Mouse (Mus musculus) midbrain, postnatal 0 days (tissue): Measurements from ENCODE around the gene 1700022I11Rik. TPM values are rescaled to one million over a fixed set of nuclear protein-coding genes. Genes with fewer than 3 reads are reported as not detected.

Source experiments
- ATAC-seq: fragments of 200-750 bp; cut with Nextera tagmentation; 2 replicates; pipeline ENCODE4 v1.8.0; 2017; ENCODE audit warnings: moderate number of reproducible peaks, mild to moderate bottlenecking, moderate TSS enrichment, moderate library complexity; ENCODE audit not compliant: low FRiP score
- DNase-seq: peaks from one replicate; pipeline ENCODE4 v3.0.0-alpha.2; 2015; ENCODE audit warnings: low spot score
- H3K27ac ChIP-seq: fragments of 300-500 bp; sonication (generic); 2 replicates; pipeline ENCODE4 v1.5.1; 2014; ENCODE audit warnings: low read depth, mild to moderate bottlenecking, low read length, mixed read lengths
- H3K27me3 ChIP-seq: fragments of 300-500 bp; sonication (generic); 2 replicates; pipeline ENCODE4 v1.6.1; 2014; ENCODE audit warnings: low read length, control low read depth, mixed read lengths; ENCODE audit not compliant: insufficient read depth
- H3K36me3 ChIP-seq: fragments of 300-500 bp; sonication (generic); 2 replicates; pipeline ENCODE4 v1.6.1; 2014; ENCODE audit warnings: low read length, control low read depth, mixed read lengths; ENCODE audit not compliant: insufficient read depth
- H3K4me1 ChIP-seq: fragments of 300-500 bp; sonication (generic); 2 replicates; pipeline ENCODE4 v1.6.1; 2014; ENCODE audit warnings: mild to moderate bottlenecking, control low read depth, antibody characterized with exemption, low read length, mixed read lengths; ENCODE audit not compliant: insufficient read depth
- H3K4me2 ChIP-seq: fragments of 300-500 bp; sonication (generic); 2 replicates; pipeline ENCODE4 v1.6.1; 2014; ENCODE audit warnings: low read depth, mild to moderate bottlenecking, low read length, mixed read lengths; ENCODE audit not compliant: poor library complexity, severe bottlenecking
- H3K4me3 ChIP-seq: fragments of 300-500 bp; sonication (generic); 2 replicates; pipeline ENCODE4 v1.5.1; 2014; ENCODE audit warnings: low read depth, mild to moderate bottlenecking, low read length, moderate library complexity
- H3K9ac ChIP-seq: fragments of 300-500 bp; sonication (generic); replicated peaks from 2 replicates; pipeline ENCODE4 v1.6.1; 2014; ENCODE audit warnings: mild to moderate bottlenecking, low read length, moderate library complexity, mixed read lengths; ENCODE audit not compliant: poor library complexity, severe bottlenecking
- H3K9me3 ChIP-seq: fragments of 300-500 bp; sonication (generic); 2 replicates; pipeline ENCODE4 v1.6.1; 2016; ENCODE audit warnings: low read length, control low read depth
- CTCF ChIP-seq: IDR thresholded peaks from 2 replicates; pipeline ENCODE4 v1.5.1; 2016; ENCODE audit warnings: antibody characterized with exemption, mild to moderate bottlenecking
- WGBS: fragments of 180-500 bp; shearing (Covaris S2); extraction: QIAGEN DNeasy Blood & Tissue Kit; methylation state at CpG from one replicate; pipeline ENCODE4 v1.1.7; 2014; 5-methylcytosine and 5-hydroxymethylcytosine counted together
- polyA plus RNA-seq: library from polyadenylated mRNA; unstranded; fragments of >200 nt; fragmentation: Nextera tagmentation; extraction: Ambion mirVana; gene quantifications from 2 replicates; pipeline ENCODE4 v1.2.1, GENCODE M21; 2015
- total RNA-seq: library from RNA; depleted of rRNA; stranded (reverse); fragments of >200 nt; gene quantifications from 2 replicates; pipeline ENCODE4 v1.2.3, GENCODE M21; 2014; rRNA removed

Gene 1700022I11Rik
- total RNA-seq = not detected in 2 replicates
- polyA plus RNA-seq = 0.19 and 0.48 TPM in 2 replicates

DNA sequence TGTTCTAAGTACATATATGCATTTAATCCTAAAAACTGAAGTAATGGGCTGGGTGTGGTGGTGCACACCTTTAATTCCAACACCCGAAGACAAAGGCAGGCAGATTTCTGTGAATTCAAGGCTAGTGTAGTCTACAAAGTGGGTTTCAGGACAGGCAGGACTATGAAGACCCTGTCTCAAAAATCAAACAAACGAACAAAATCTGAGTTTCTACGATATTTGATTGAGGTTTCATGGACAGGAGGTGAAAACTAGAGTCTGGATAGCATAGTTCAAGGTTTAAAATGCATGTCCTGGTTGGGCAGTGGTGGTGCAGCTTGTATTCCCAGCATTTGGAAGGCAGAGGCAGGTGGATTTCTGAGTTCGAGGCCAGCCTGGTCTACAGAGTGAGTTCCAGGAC lies at the start of gene 1700022I11Rik:
1700022I11Rik (plus strand) TSS at position 301 of the 400 bp plus-strand sequence.
- Histone ChIP-seq H3K4me1 (no peaks in the 10 kb centered on the region), H3K4me2 (no peak within 1 kb of the TSS), H3K9ac (no peak within 1 kb of the TSS), H3K27me3 (no peaks in the 10 kb centered on the region), H3K27ac (no peak within 1 kb of the TSS), H3K36me3 (no peaks in the 10 kb centered on the region), H3K9me3 (no peaks in the 10 kb centered on the region), H3K4me3 (no peak within 1 kb of the TSS)
- WGBS = 88% methylated on average over 4 of the region's 4 CpGs
- ATAC-seq (no peak), DNase-seq (no peak)
- no peak for TF ChIP-seq CTCF

DNA sequence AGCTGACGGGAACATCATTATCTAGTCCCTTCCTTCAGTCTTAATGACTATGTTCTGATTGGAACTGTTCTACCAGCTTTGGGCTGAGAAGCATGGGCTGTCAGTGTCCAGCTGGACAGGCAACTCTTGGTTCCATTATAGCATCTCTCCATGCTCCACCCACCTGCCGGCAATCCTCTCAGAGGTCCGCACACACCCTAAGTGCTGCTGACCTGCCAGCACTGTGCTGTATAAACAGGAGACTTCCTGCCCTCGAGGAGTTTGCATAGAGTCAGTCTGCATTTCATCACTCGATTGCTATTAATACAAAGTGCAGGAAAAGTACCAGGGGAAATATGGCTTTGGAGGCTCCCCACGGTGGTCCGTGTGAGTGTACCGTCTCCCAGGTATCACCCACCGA lies 48.7 kb upstream of the 1700022I11Rik start:
- no peak for TF ChIP-seq CTCF
- WGBS = 83% methylated on average over 9 of the region's 9 CpGs
- Histone ChIP-seq H3K9me3 (no peaks in the 10 kb centered on the region), H3K4me3 (no peak overlapping the region), H3K27ac (no peak overlapping the region), H3K27me3 (no peaks in the 10 kb centered on the region), H3K9ac (no peak overlapping the region), H3K36me3 (no peaks in the 10 kb centered on the region), H3K4me2 (no peak overlapping the region), H3K4me1 (peaks cover 14% of the 10 kb centered on the region)
- DNase-seq (no peak), ATAC-seq (no peak)

DNA sequence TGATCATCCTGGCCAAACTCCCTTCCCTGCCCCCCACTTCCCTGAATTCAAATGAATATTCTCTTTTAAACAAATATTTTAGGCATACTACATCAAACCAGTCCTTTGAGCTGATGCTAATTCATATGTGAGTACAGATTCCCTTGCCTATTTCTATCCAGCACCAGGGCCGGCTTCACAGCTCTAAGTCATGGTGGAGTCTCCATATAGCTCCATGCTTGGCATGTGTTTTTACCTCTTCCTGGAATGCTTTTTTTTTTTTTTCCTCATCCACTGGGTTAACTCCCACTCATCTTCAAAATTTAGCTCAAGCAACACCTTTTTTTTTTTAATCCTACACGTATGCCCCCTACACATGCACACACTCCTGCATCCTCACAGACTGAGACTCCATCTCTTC lies 47.9 kb upstream of the 1700022I11Rik start:
- TF ChIP-seq CTCF = no peak
- 64% methylated on average over 2 of the region's 2 CpGs for WGBS
- DNase-seq (no peak), ATAC-seq (no peak)
- Histone ChIP-seq H3K9ac (no peak overlapping the region), H3K27ac (no peak overlapping the region), H3K4me2 (no peak overlapping the region), H3K9me3 (no peaks in the 10 kb centered on the region), H3K36me3 (no peaks in the 10 kb centered on the region), H3K4me3 (no peak overlapping the region), H3K27me3 (no peaks in the 10 kb centered on the region), H3K4me1 (peaks cover 14% of the 10 kb centered on the region)

DNA sequence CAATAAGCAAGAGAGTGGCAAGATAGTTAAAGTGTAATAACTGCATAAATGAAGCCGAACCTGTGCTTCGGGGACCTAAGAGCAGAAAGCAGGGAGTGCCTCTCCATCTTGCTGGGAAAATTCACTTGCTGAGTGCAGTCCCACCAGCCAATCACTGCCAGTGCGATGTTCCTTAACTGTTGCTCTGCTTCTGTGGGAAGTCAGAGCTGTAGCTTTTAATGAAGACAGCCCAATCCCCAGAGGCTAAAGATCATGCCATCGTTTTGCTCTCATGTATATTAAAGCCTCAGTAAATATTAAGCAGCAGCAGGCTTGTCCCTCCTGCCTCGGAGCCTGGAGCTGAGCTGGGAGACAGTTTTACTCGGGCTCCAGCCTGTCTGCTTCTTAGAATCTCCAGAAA lies 47.3 kb upstream of the 1700022I11Rik start:
- Histone ChIP-seq H3K4me1 (peaks cover 14% of the 10 kb centered on the region), H3K9me3 (no peaks in the 10 kb centered on the region), H3K4me2 (peak overlapping the region; percentile 20; the same call in 1 of the 2 replicates), H3K27ac (no peak overlapping the region), H3K27me3 (no peaks in the 10 kb centered on the region), H3K36me3 (no peaks in the 10 kb centered on the region), H3K4me3 (no peak overlapping the region), H3K9ac (no peak overlapping the region)
- ATAC-seq = no peak
- TF ChIP-seq CTCF = no peak
- 43% methylated on average over 6 of the region's 6 CpGs for WGBS
- peak; percentile 51 for DNase-seq

DNA sequence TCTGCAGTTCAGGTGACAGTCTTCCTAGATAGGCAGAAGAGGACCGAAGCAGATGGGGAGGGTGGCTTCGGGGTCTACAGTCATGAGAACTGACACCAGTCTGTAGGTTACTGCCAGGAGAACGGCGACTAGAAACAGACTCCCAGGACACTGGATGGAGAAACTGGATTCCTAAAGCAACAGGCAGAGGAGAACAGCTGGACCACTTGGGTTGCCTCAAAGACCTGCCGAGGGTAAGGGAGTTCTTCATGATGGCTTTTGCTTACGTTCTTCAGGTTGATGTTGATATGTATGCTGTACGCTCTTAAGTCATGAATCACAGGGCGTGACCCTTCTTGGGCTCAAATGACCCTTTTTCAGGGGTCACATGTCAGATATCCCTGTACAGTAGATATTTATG lies 46.9 kb upstream of the 1700022I11Rik start:
- Histone ChIP-seq H3K9ac (no peak overlapping the region), H3K4me3 (no peak overlapping the region), H3K27ac (no peak overlapping the region), H3K36me3 (no peaks in the 10 kb centered on the region), H3K9me3 (no peaks in the 10 kb centered on the region), H3K4me2 (peak overlapping the region; percentile 20; the same call in 1 of the 2 replicates), H3K27me3 (no peaks in the 10 kb centered on the region), H3K4me1 (peaks cover 14% of the 10 kb centered on the region)
- TF ChIP-seq CTCF = no peak
- ATAC-seq = no peak
- DNase-seq = no peak
- 86% methylated on average over 8 of the region's 8 CpGs for WGBS

DNA sequence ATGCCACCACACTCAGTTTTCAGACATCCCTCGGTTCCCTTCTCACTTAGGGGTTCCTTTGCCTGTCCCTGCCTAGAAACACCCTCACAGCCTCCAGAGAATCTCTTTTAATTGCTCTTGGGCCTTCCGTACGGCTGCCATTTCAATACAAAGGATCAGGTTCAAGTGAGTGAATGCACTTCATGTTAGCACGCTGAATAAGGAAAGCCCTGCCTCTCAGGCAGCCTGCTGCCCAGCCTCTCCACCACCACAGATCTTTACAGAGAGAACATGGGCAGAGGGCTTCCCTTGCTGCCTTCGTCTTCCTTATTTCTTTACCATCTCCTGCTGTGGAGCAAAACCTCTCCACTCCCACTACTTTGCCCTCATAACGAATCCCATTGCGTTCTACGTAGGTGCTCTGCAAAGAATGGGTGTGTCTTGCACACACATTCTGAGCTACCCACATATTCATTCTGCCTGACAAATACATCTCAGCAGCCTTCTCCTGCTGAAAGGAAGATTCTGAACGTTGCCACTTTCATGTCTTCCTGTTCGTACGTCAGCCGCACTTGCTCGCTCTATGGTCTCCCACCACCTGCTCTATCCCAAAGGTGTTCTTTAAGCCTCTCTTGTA lies 45.2 kb upstream of the 1700022I11Rik start:
- Histone ChIP-seq H3K27me3 (no peaks in the 10 kb centered on the region), H3K4me2 (no peak overlapping the region), H3K36me3 (no peaks in the 10 kb centered on the region), H3K4me3 (no peak overlapping the region), H3K27ac (no peak overlapping the region), H3K4me1 (peaks cover 5% of the 10 kb centered on the region), H3K9me3 (no peaks in the 10 kb centered on the region), H3K9ac (no peak overlapping the region)
- TF ChIP-seq CTCF = no peak
- DNase-seq = no peak
- 71% methylated on average over 13 of the region's 13 CpGs for WGBS
- no peak for ATAC-seq
